Mouse (Mus musculus) cerebellum, postnatal 36 days (tissue): ENCODE data around the gene Polr2m.
"Not testable (repeated sequence)": the region's sequence is repeated elsewhere in the genome, so short reads cannot be mapped to it uniquely, and the experiment has no call there.

Experiments
- DNase-seq, 2 experiments: peaks; one replicate each; pipeline ENCODE4 v3.0.0; 2021 to 2022; ENCODE audit warnings: mixed read lengths in 2 of 2

The Polr2m gene

GRCm38 (mm10) chr9:71485475-71486094, at the start of gene Polr2m:
Gene Polr2m, minus strand, starts transcription at chr9:71485935.
- peak; percentile 96 for DNase-seq

GRCm38 (mm10) chr9:71535036-71535435, 49.3 kb upstream of the Polr2m start:
- DNase-seq, result no peak

- no peak for DNase-seq
Measured at GRCm38 (mm10) chr9:71529960-71530359, 44.2 kb upstream of the Polr2m start.

- no peak for DNase-seq
Measured at GRCm38 (mm10) chr9:71527438-71527837, 41.7 kb upstream of the Polr2m start.

GRCm38 (mm10) chr9:71523901-71524300, 38.2 kb upstream of the Polr2m start:
- no peak for DNase-seq

GRCm38 (mm10) chr9:71519836-71520235, 34.1 kb upstream of the Polr2m start:
- DNase-seq, result no peak

- DNase-seq, result no peak
Measured at GRCm38 (mm10) chr9:71517487-71517886, 31.8 kb upstream of the Polr2m start.

- no peak for DNase-seq
Measured at GRCm38 (mm10) chr9:71515862-71516261, 30.1 kb upstream of the Polr2m start.

GRCm38 (mm10) chr9:71513566-71513965, 27.8 kb upstream of the Polr2m start:
- no peak for DNase-seq

- DNase-seq, result no peak
Measured at GRCm38 (mm10) chr9:71512899-71513298, 27.2 kb upstream of the Polr2m start.

GRCm38 (mm10) chr9:71498391-71499182, 12.9 kb upstream of the Polr2m start:
- DNase-seq, result no peak

GRCm38 (mm10) chr9:71496637-71497036, 10.9 kb upstream of the Polr2m start:
- DNase-seq, result no peak

- no peak for DNase-seq
Measured at GRCm38 (mm10) chr9:71493771-71494170, 8.0 kb upstream of the Polr2m start.

- no peak for DNase-seq
Measured at GRCm38 (mm10) chr9:71492296-71493025, 6.7 kb upstream of the Polr2m start.

GRCm38 (mm10) chr9:71490076-71490475, 4.3 kb upstream of the Polr2m start:
- DNase-seq, result no peak

GRCm38 (mm10) chr9:71486127-71486526, 392 bp upstream of the Polr2m start:
- DNase-seq, result peak in 1 of 2 experiments; percentile 6

GRCm38 (mm10) chr9:71484871-71485474, 762 bp downstream of the Polr2m start:
- DNase-seq, result no peak

GRCm38 (mm10) chr9:71483872-71484271, 1.9 kb downstream of the Polr2m start:
- DNase-seq, result not testable (repeated sequence)

GRCm38 (mm10) chr9:71480305-71480704, 5.4 kb downstream of the Polr2m start:
- DNase-seq, result no peak

GRCm38 (mm10) chr9:71479413-71479812, 6.3 kb downstream of the Polr2m start:
- DNase-seq, result no peak

GRCm38 (mm10) chr9:71478596-71478995, 7.1 kb downstream of the Polr2m start:
- DNase-seq, result no peak

- DNase-seq, result no peak
Measured at GRCm38 (mm10) chr9:71476601-71477000, 9.1 kb downstream of the Polr2m start.

GRCm38 (mm10) chr9:71475536-71475935, 10.2 kb downstream of the Polr2m start:
- no peak for DNase-seq
